Mouse (Mus musculus) cortical plate, adult 2 months (tissue): ENCODE results near the gene Zfp1.

ENCODE experiments used
- CTCF ChIP-seq: fragments of 200-500 bp; IDR thresholded peaks from 2 replicates; pipeline ENCODE4 v1.5.1; 2011; ENCODE audit warnings: mild to moderate bottlenecking, control low read depth, low read length; ENCODE audit not compliant: insufficient read depth; ENCODE audit errors: extremely low read depth
- POLR2A ChIP-seq: fragments of 200-500 bp; IDR thresholded peaks from 2 replicates; pipeline ENCODE4 v1.6.1; 2011; ENCODE audit warnings: mild to moderate bottlenecking, low read length, control low read depth; ENCODE audit not compliant: insufficient read depth; ENCODE audit errors: extremely low read depth

DNA sequence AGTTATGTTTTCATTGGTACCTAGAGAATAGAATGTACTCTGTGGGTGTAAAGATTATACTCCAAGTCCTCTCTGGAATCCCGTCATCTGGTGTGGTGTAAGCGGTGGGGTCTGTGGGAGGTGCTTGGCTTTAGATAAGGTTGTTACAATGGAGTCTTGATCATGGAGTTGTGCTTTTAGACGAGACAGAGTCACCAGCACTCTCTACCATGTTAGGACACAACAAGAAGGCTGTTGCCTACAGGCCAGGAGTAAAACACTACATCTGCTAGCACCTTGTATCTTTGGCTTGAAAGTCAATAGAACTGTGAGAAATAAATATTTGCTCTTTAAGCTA lies 46.7 kb upstream of the Zfp1 start:
- TF ChIP-seq POLR2A: no peak
- no peak for TF ChIP-seq CTCF
